Mouse (Mus musculus) frontal cortex, postnatal 25 days (tissue): ENCODE data around the gene Rpl21.
"Not testable (repeated sequence)": the region's sequence is repeated elsewhere in the genome, so short reads cannot be mapped to it uniquely, and the experiment has no call there.

Experiments used
- DNase-seq, 2 experiments: peaks; one replicate each; pipeline ENCODE4 v3.0.0; 2022; ENCODE audit warnings: low spot score in 2 of 2

The Rpl21 gene

DNA sequence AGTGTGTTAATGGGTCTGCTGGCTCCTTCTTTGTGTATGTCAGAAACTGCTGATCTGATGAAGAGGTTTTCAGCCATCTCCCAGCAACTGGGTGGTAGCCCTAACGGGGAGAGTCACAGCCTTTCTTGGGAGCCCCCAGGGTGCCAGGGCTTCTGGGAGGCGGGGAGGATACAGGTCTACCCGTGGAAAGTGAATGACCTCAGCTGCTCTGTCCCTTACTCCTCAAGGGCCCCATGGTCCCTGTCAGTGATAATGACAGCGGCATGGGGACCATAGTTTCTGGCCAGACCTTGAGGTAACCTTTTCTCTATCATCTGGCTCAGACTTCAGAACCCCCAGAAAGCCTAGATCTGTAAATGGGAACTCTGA is 35.2 kb downstream of the Rpl21 start:
- no peak for DNase-seq

DNA sequence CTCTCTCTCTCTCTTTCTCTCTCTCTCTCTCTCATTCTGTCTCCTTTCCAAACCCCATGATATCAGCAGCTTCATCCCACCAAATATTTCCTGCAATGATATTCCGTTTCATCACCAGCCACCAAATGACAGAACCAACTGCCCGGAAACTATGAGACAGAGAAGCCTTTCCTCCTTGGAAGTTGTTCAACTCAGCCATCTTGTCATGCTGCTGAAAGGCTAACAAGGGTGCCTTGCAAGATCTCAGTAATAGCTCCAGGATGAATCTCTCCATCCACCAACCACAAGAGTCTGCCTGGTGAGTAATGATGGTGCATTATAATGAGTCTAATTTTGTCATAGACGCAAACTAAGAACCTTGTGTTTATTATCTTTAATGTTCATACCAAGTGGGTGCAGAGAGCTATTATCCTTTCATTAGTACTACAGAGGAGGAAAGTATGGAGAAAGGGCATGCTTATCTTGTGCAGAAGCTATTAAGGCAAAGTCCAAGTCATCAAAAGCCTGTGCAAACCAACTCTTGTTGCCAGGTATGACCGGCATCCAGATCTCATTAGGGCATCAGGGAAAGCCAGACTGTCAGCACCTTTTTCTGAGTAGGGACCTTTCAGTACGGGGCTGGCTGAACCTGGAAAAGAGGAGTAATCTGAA is 40.4 kb downstream of the Rpl21 start:
- no peak for DNase-seq

DNA sequence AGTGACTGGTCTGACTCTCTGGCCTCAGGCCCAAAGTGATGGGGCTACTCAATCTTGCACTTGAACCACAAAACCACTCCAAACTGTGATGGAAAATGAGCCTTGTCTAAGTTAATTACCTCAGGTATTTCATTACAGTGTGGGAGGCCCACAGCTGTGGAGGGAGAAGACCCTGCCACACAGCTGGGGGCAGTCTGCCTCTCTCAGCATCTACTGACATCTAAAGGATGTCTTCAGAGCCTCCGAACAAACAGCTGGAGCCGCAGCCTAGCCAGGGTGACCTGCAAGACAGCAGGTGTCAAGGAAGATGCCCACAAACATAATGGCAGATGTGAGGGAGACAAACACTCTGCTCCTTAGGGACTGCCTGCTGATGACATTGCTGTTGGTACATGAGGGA is 43.3 kb downstream of the Rpl21 start:
- no peak for DNase-seq

DNA sequence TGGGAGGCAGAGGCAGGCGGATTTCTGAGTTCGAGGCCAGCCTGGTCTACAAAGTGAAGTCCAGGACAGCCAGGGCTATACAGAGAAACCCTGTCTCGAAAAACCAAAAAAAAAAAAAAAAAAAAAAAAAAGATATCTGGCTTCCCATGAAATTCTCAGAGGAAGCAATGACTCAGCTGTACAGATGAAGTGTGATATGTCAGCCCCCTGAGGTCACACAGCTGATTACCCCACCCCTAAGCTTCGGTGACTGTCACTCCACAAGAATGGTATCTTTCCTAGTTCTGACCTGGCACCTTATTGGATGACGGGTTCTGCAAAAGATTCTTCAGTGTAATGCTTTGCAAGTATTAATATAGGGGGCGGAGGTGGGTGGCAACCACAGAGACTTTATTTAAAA is 45.2 kb downstream of the Rpl21 start:
- not testable (repeated sequence) for DNase-seq

DNA sequence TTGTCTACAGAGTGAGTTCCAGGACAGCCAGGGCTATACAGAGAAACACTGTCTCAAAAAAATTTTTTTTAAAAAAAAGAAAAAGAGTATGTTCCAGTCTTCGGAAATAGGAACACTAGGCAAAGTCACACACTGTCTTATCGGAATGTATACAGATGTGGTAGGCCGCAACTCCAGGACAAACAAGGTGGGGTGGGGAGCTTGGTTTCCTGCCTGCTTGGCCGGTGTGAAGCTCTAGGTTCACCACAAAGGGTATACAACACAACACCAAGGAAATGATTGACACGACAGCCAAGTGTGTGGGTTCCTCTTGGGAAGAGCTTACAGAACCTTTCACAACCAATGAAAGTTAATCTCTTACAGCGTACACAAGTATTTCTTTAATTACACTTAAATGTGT is 49.6 kb downstream of the Rpl21 start:
- DNase-seq = no peak

DNA sequence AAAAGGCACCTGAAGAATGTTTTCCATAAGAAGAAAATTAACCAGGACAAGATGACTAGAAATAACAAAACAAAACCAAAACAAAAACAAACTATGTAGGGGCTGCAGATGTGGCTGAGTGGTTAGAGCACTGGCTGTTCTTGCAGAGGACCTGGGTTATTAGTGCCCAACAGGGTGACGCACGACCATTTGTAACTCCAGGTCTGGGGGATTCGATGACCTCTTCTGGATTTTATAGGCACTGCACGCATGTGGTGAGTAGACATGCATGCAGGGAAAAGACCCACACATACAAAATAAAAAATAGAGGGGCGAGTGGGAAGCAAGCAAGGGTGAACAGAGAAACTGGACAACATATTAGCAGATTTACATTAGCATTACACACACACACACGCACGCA is 50.4 kb downstream of the Rpl21 start:
- no peak for DNase-seq

DNA sequence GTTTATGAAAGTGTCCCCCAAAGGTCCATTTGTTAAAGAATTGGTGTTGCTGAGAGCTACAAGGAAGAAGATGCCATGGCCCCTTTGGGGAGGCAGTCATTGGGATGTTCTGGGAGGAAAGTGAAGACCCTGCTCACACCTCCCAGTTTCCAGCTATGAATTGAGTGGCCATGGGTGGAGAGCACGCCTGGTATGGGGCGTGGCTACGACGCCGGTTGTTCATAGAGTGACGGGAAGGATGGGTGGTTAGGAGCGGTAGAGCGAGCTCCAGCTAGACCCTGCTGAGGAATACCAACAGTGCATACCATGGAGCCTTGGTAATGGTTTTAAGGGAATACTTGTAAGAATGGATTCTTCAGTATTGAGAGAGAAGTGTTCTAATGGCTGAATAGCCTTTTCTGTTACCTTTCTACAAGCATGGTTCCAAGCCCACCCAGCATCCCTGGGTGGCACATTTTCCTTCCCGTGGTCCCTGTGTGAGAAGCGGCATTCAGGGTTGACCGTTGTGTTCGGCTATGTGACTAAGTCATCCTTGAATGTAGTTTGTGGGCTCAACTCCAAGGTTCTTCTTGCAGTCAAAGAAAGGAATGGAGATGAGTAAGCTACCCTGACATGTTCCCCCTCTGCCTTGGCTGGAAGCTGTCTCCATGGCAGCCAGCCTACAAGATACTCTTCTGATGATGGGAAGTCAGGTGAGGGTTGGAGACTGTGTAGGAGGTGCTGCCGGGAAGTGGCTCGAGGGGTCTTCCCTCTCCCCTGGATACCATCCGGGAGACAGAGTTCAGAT is 51.0 kb downstream of the Rpl21 start:
- no peak for DNase-seq
